Mouse (Mus musculus): Measurements from ENCODE around the gene Ripply2. TPM values are rescaled to one million over a fixed set of nuclear protein-coding genes. Genes with fewer than 3 reads are reported as not detected.
A peak's percentile ranks its signal among the peaks of the same experiment; 100 is the strongest.

Gene Ripply2
- polyA plus RNA-seq, 2 experiments from 2014 or later, result not detected

GRCm38 (mm10) chr9:87027423-87028084 is 12.2 kb downstream of the Ripply2 start:
- peak; percentile 72 for ATAC-seq

GRCm38 (mm10) chr9:87032196-87032595 is 16.9 kb downstream of the Ripply2 start:
- ATAC-seq, result no peak

- ATAC-seq, result no peak
Observed at GRCm38 (mm10) chr9:87034831-87035580, 19.7 kb downstream of the Ripply2 start.

GRCm38 (mm10) chr9:87049425-87049824 is 34.1 kb downstream of the Ripply2 start:
- ATAC-seq, result no peak

- no peak for ATAC-seq
Observed at GRCm38 (mm10) chr9:87055547-87056235, 40.4 kb downstream of the Ripply2 start.

- ATAC-seq, result no peak
Observed at GRCm38 (mm10) chr9:87062337-87062736, 47.0 kb downstream of the Ripply2 start.

- no peak for ATAC-seq
Observed at GRCm38 (mm10) chr9:87068160-87068559, 52.8 kb downstream of the Ripply2 start.

Other genes starting within 250 kb of the Ripply2 start
- gene Snap91, start 134.9 kb upstream of the Ripply2 start, polyA plus RNA-seq (2017; shearing (Covaris generic)), result not detected
- gene Cyb5r4, start 6.5 kb downstream of the Ripply2 start, polyA plus RNA-seq (2017; shearing (Covaris generic)), result 10 to 100 TPM; 27.5 to 28.0 TPM
- gene Mrap2, start 128.8 kb downstream of the Ripply2 start, polyA plus RNA-seq (2017; shearing (Covaris generic)), result under 1 TPM in 1 of 2 experiments, not detected in 1; 0.28 TPM
- gene Cep162, start 240.0 kb downstream of the Ripply2 start, polyA plus RNA-seq (2017; shearing (Covaris generic)), result 10 to 100 TPM; 10.6 to 13.0 TPM

Data from activated CD4-positive, CD25-positive, alpha-beta regulatory T cell, adult 4 months (primary cell).